Mouse (Mus musculus) T-helper 2 cell (primary cell): ENCODE results near the gene Rarg.

Source experiments
- in situ Hi-C: fragments of 300-600 bp; cut with MboI, MseI; formaldehyde crosslinking; loops from one replicate; pipeline ENCODE4 v1.15.1; 2025; ENCODE audit warnings: high pct_unique_total_duplicates

The Rarg gene

GRCm38 (mm10) chr15:102204674-102205505 lies 52.4 kb downstream of the Rarg start, which contains the start of gene Csad:
Csad (minus strand) TSS chr15:102204724.
- in situ Hi-C loops, result no loop called here

GRCm38 (mm10) chr15:102203835-102204381 lies 53.4 kb downstream of the Rarg start:
- in situ Hi-C loops, result no loop called here

GRCm38 (mm10) chr15:102202971-102203834 lies 54.1 kb downstream of the Rarg start, which contains the start of gene Zfp740:
Zfp740 (plus strand) TSS chr15:102203249.
- in situ Hi-C loops, result no loop called here

- in situ Hi-C loops, result no loop called here
Observed at GRCm38 (mm10) chr15:102198841-102199240, 58.5 kb downstream of the Rarg start.

- in situ Hi-C loops, result no loop called here
Observed at GRCm38 (mm10) chr15:102195373-102195772, 61.9 kb downstream of the Rarg start.

- in situ Hi-C loops, result no loop called here
Observed at GRCm38 (mm10) chr15:102194439-102194838, 62.9 kb downstream of the Rarg start.

GRCm38 (mm10) chr15:102193652-102194051 lies 63.7 kb downstream of the Rarg start:
- in situ Hi-C loops, result no loop called here

GRCm38 (mm10) chr15:102192820-102193386 lies 64.4 kb downstream of the Rarg start:
- in situ Hi-C loops, result no loop called here

- in situ Hi-C loops, result no loop called here
Observed at GRCm38 (mm10) chr15:102192271-102192812, 65.0 kb downstream of the Rarg start.

- in situ Hi-C loops, result no loop called here
Observed at GRCm38 (mm10) chr15:102191699-102192098, 65.6 kb downstream of the Rarg start.

- in situ Hi-C loops, result no loop called here
Observed at GRCm38 (mm10) chr15:102188883-102189282, 68.4 kb downstream of the Rarg start.

- in situ Hi-C loops, result no loop called here
Observed at GRCm38 (mm10) chr15:102188096-102188495, 69.2 kb downstream of the Rarg start.

GRCm38 (mm10) chr15:102186239-102186638 lies 71.1 kb downstream of the Rarg start:
- in situ Hi-C loops, result no loop called here
